Mouse (Mus musculus) embryonic facial prominence, embryonic 11.5 days (tissue): ENCODE data around the gene Ptpn6. TPM values are rescaled to one million over a fixed set of nuclear protein-coding genes. Genes with fewer than 3 reads are reported as not detected.

Experiments used
- ATAC-seq: fragments of 200-750 bp; cut with Nextera tagmentation; replicated peaks from 2 replicates; pipeline ENCODE4 v1.8.0; 2017; ENCODE audit warnings: low read depth; ENCODE audit not compliant: insufficient number of reproducible peaks, low FRiP score, low TSS enrichment
- DNase-seq: peaks from one replicate; pipeline ENCODE4 v3.0.0-alpha.2; 2015; ENCODE audit warnings: low spot score
- H3K27ac ChIP-seq: fragments of 300-500 bp; sonication (generic); replicated peaks from 2 replicates; pipeline ENCODE4 v1.5.1; 2014; ENCODE audit warnings: mild to moderate bottlenecking, low read depth, low read length, control low read depth
- H3K27me3 ChIP-seq: fragments of 300-500 bp; sonication (generic); 2 replicates; pipeline ENCODE4 v1.6.1; 2014; ENCODE audit warnings: mild to moderate bottlenecking, low read length, moderate library complexity, mixed read lengths; ENCODE audit not compliant: control insufficient read depth, insufficient read depth
- H3K36me3 ChIP-seq: fragments of 300-500 bp; sonication (generic); replicated peaks from 2 replicates; pipeline ENCODE4 v1.6.1; 2014; ENCODE audit warnings: low read depth, mild to moderate bottlenecking, low read length, moderate library complexity, mixed read lengths; ENCODE audit not compliant: control insufficient read depth, insufficient read depth
- H3K4me1 ChIP-seq: fragments of 300-500 bp; sonication (generic); 2 replicates; pipeline ENCODE4 v1.6.1; 2014; ENCODE audit warnings: low read length, mixed read lengths; ENCODE audit not compliant: control insufficient read depth, insufficient read depth
- H3K4me2 ChIP-seq: fragments of 300-500 bp; sonication (generic); 2 replicates; pipeline ENCODE4 v1.6.1; 2014; ENCODE audit warnings: low read depth, mild to moderate bottlenecking, control low read depth, low read length, moderate library complexity
- H3K4me3 ChIP-seq: fragments of 300-500 bp; sonication (generic); 2 replicates; pipeline ENCODE4 v1.5.1; 2014; ENCODE audit warnings: low read depth, low read length, control low read depth
- H3K9ac ChIP-seq: fragments of 300-500 bp; sonication (generic); replicated peaks from 2 replicates; pipeline ENCODE4 v1.6.1; 2014; ENCODE audit warnings: mild to moderate bottlenecking, control low read depth, low read length
- H3K9me3 ChIP-seq: fragments of 300-500 bp; sonication (generic); replicated peaks from 2 replicates; pipeline ENCODE4 v1.6.1; 2016; ENCODE audit warnings: mild to moderate bottlenecking, low read length, inconsistent platforms, mixed read lengths; ENCODE audit not compliant: control insufficient read depth
- WGBS: fragments of 180-500 bp; shearing (Covaris S2); extraction: QIAGEN DNeasy Blood & Tissue Kit; methylation state at CpG from one replicate; pipeline ENCODE4 v1.1.7; 2014; 5-methylcytosine and 5-hydroxymethylcytosine counted together
- polyA plus RNA-seq: library from polyadenylated mRNA; unstranded; fragments of >200 nt; fragmentation: Nextera tagmentation; extraction: Ambion mirVana; gene quantifications from 2 replicates; pipeline ENCODE4 v1.2.1, GENCODE M21; 2014

Gene Ptpn6
- polyA plus RNA-seq, 1 experiment from 2014 or later: 6.0 TPM

GRCm38 (mm10) chr6:124759259-124759658 lies 20.7 kb upstream of the Ptpn6 start:
- H3K9ac ChIP-seq: peak overlapping the region; percentile 1
- peak overlapping the region; percentile 1; the same call in 1 of the 2 replicates for H3K4me2 ChIP-seq
- H3K9me3 ChIP-seq: no peaks in the 10 kb centered on the region
- H3K4me3 ChIP-seq: no peak overlapping the region
- H3K27ac ChIP-seq: peak overlapping the region; percentile 96; the same call in 1 of the 2 replicates
- DNase-seq (peak; percentile 89), ATAC-seq (no peak)
- 1% methylated on average over 5 of the region's 5 CpGs for WGBS
- H3K27me3 ChIP-seq: no peaks in the 10 kb centered on the region
- peaks cover 6% of the 10 kb centered on the region; the same call in 1 of the 2 replicates for H3K4me1 ChIP-seq
- H3K36me3 ChIP-seq: no peaks in the 10 kb centered on the region

GRCm38 (mm10) chr6:124758849-124759232 lies 20.3 kb upstream of the Ptpn6 start:
- H3K4me3 ChIP-seq: no peak overlapping the region
- H3K9ac ChIP-seq: peak overlapping the region; percentile 1
- peaks cover 6% of the 10 kb centered on the region; the same call in 1 of the 2 replicates for H3K4me1 ChIP-seq
- DNase-seq (no peak), ATAC-seq (no peak)
- H3K27ac ChIP-seq: peak overlapping the region; percentile 96
- no peaks in the 10 kb centered on the region for H3K36me3 ChIP-seq
- no peaks in the 10 kb centered on the region for H3K9me3 ChIP-seq
- 66% methylated on average over 2 of the region's 2 CpGs for WGBS
- H3K4me2 ChIP-seq: peak overlapping the region; percentile 60
- no peaks in the 10 kb centered on the region for H3K27me3 ChIP-seq

- no peak for ATAC-seq
- H3K4me2 ChIP-seq: peak overlapping the region; percentile 60
- H3K4me3 ChIP-seq: peak overlapping the region; percentile 78
- peaks cover 6% of the 10 kb centered on the region; the same call in 1 of the 2 replicates for H3K4me1 ChIP-seq
- H3K36me3 ChIP-seq: no peaks in the 10 kb centered on the region
- peak; percentile 66 for DNase-seq
- no peaks in the 10 kb centered on the region for H3K27me3 ChIP-seq
- H3K9me3 ChIP-seq: no peaks in the 10 kb centered on the region
- peak overlapping the region; percentile 95 for H3K9ac ChIP-seq
- 22% methylated on average over 5 of the region's 5 CpGs for WGBS
- peak overlapping the region; percentile 96 for H3K27ac ChIP-seq
These were observed 19.7 kb upstream of the Ptpn6 start for GRCm38 (mm10) chr6:124757909-124758848.

- peak overlapping the region; percentile 78 for H3K4me3 ChIP-seq
- DNase-seq (no peak), ATAC-seq (no peak)
- H3K36me3 ChIP-seq: no peaks in the 10 kb centered on the region; the same call in 1 of the 2 replicates
- 5% methylated on average over 5 of the region's 5 CpGs for WGBS
- peak overlapping the region; percentile 60 for H3K4me2 ChIP-seq
- H3K4me1 ChIP-seq: peaks cover 6% of the 10 kb centered on the region; the same call in 1 of the 2 replicates
- H3K27ac ChIP-seq: peak overlapping the region; percentile 96
- H3K9ac ChIP-seq: peak overlapping the region; percentile 95
- H3K27me3 ChIP-seq: no peaks in the 10 kb centered on the region
- no peaks in the 10 kb centered on the region for H3K9me3 ChIP-seq
These were observed 18.9 kb upstream of the Ptpn6 start for GRCm38 (mm10) chr6:124757351-124757880.

GRCm38 (mm10) chr6:124756652-124757350 lies 18.3 kb upstream of the Ptpn6 start:
- whole genome bisulfite sequencing: under 1% methylated on average over 33 of the region's 54 CpGs
- Histone ChIP-seq H3K36me3 (no peaks in the 10 kb centered on the region; the same call in 1 of the 2 replicates), H3K4me2 (peak overlapping the region; percentile 60), H3K9ac (peak overlapping the region; percentile 95), H3K4me1 (peaks cover 6% of the 10 kb centered on the region; the same call in 1 of the 2 replicates), H3K27me3 (no peaks in the 10 kb centered on the region), H3K4me3 (peak overlapping the region; percentile 78), H3K9me3 (no peaks in the 10 kb centered on the region), H3K27ac (peak overlapping the region; percentile 96)
- DNase-seq (peak; percentile 86), ATAC-seq (peak; percentile 61)

GRCm38 (mm10) chr6:124755831-124756595 lies 17.5 kb upstream of the Ptpn6 start, which contains the start of the genes Gm45234 and Atn1:
Gene Gm45234, minus strand, starts transcription at chr6:124756021.
Gene Atn1, minus strand, starts transcription at chr6:124756524.
- DNase-seq: peak; percentile 79
- peaks cover 6% of the 10 kb centered on the region; the same call in 1 of the 2 replicates for H3K4me1 ChIP-seq
- H3K36me3 ChIP-seq: no peaks in the 10 kb centered on the region; the same call in 1 of the 2 replicates
- no peaks in the 10 kb centered on the region for H3K27me3 ChIP-seq
- H3K9me3 ChIP-seq: no peaks in the 10 kb centered on the region
- peak within 1 kb of the TSS; percentile 96 for H3K27ac ChIP-seq
- under 1% methylated on average over 52 of the region's 100 CpGs for WGBS
- peak within 1 kb of the TSS; percentile 60 for H3K4me2 ChIP-seq
- peak within 1 kb of the TSS; percentile 78 for H3K4me3 ChIP-seq
- ATAC-seq: peak; percentile 42
- peak within 1 kb of the TSS; percentile 95 for H3K9ac ChIP-seq

GRCm38 (mm10) chr6:124755306-124755705 lies 16.8 kb upstream of the Ptpn6 start:
- 3% methylated on average over 3 of the region's 3 CpGs for WGBS
- Histone ChIP-seq H3K36me3 (no peaks in the 10 kb centered on the region; the same call in 1 of the 2 replicates), H3K4me1 (peaks cover 6% of the 10 kb centered on the region; the same call in 1 of the 2 replicates), H3K4me3 (peak overlapping the region; percentile 78), H3K27ac (no peak overlapping the region), H3K9me3 (no peaks in the 10 kb centered on the region), H3K9ac (peak overlapping the region; percentile 95), H3K27me3 (no peaks in the 10 kb centered on the region), H3K4me2 (peak overlapping the region; percentile 60)
- ATAC-seq (no peak), DNase-seq (no peak)
